Mouse (Mus musculus) C3H10T1/2 (cell line): ENCODE measurements around the gene Gm5141. TPM values are rescaled to one million over a fixed set of nuclear protein-coding genes. Genes with fewer than 3 reads are reported as not detected.

Experiments used
- polyA plus RNA-seq, 2 experiments: library from polyadenylated mRNA; unstranded; fragments of >200 nt; fragmentation: generic; extraction: Trizol; gene quantifications; one replicate each; pipeline ENCODE4 v1.2.1; 2012; ENCODE audit warnings: missing spikeins in 2 of 2

The Gm5141 gene
- under 1 TPM; 0.12 to 0.93 TPM for polyA plus RNA-seq

GRCm38 (mm10) chr13:62785199-62786134, at the start of gene Gm5141:
Gene Gm5141, minus strand, starts transcription at chr13:62785808.

GRCm38 (mm10) chr13:62760432-62761415, 24.9 kb downstream of the Gm5141 start, which contains the start of gene Platr25:
Gene Platr25, minus strand, starts transcription at chr13:62760709.

Other genes with a start within 250 kb of the Gm5141 start
- not detected for gene Zfp935, start 227.3 kb downstream of the Gm5141 start, polyA plus RNA-seq
- gene Zfp934, start 214.6 kb downstream of the Gm5141 start, polyA plus RNA-seq: 1 to 10 TPM in 1 of 2 experiments, under 1 TPM in 1; 0.50 to 3.1 TPM
- under 1 TPM; 0.05 to 0.54 TPM for gene 6720489N17Rik, start 161.6 kb downstream of the Gm5141 start, polyA plus RNA-seq
- gene Platr25, start 25.1 kb downstream of the Gm5141 start, polyA plus RNA-seq: 1 to 10 TPM in 1 of 2 experiments, under 1 TPM in 1; 0.19 to 2.3 TPM
- gene Fbp2, start 72.6 kb upstream of the Gm5141 start, polyA plus RNA-seq: not detected
- gene Fbp1, start 102.5 kb upstream of the Gm5141 start, polyA plus RNA-seq: not detected
- 10 to 100 TPM; 19.1 to 28.9 TPM for gene 2010111I01Rik, start 179.1 kb upstream of the Gm5141 start, polyA plus RNA-seq